Mouse (Mus musculus): Measurements from ENCODE around the gene Cct5. TPM values are rescaled to one million over a fixed set of nuclear protein-coding genes. Genes with fewer than 3 reads are reported as not detected.
A peak's percentile ranks its signal among the peaks of the same experiment; 100 is the strongest.

The Cct5 gene
- polyA plus RNA-seq, 1 experiment from 2014 or later: 600 TPM

GRCm38 (mm10) chr15:31632478-31632877 is 30.9 kb upstream of the Cct5 start:
- no peaks in the 10 kb centered on the region; the same call in 1 of the 2 replicates for H3K4me1 ChIP-seq (ENCODE audit: insufficient read depth)
- TF ChIP-seq CTCF (IDR thresholded peaks at IDR 0.05; ENCODE audit: low read depth): no peak
- H3K36me3 ChIP-seq (ENCODE audit: insufficient read depth): no peaks in the 10 kb centered on the region
- ATAC-seq (ENCODE audit: insufficient read depth) (no peak), DNase-seq (no peak)
- H3K27ac ChIP-seq (ENCODE audit: low read depth): no peak overlapping the region
- H3K9ac ChIP-seq: no peak overlapping the region
- H3K4me3 ChIP-seq (ENCODE audit: low read depth, low read length): no peak overlapping the region
- no peaks in the 10 kb centered on the region for H3K27me3 ChIP-seq (ENCODE audit: insufficient read depth, low read length)
- WGBS: 71% methylated on average over 4 of the region's 4 CpGs
- no peak overlapping the region for H3K4me2 ChIP-seq
- H3K9me3 ChIP-seq (ENCODE audit: low read depth, low read length): no peaks in the 10 kb centered on the region

GRCm38 (mm10) chr15:31631396-31631858 is 29.8 kb upstream of the Cct5 start:
- no peak overlapping the region for H3K4me2 ChIP-seq
- 83% methylated on average over 12 of the region's 12 CpGs for WGBS
- no peak for TF ChIP-seq CTCF (IDR thresholded peaks at IDR 0.05; ENCODE audit: low read depth)

GRCm38 (mm10) chr15:31629556-31629955 is 28.0 kb upstream of the Cct5 start:
- 89% methylated on average over 3 of the region's 3 CpGs for WGBS
- Histone ChIP-seq H3K9me3 (ENCODE audit: low read depth, low read length) (no peaks in the 10 kb centered on the region), H3K36me3 (ENCODE audit: insufficient read depth) (no peaks in the 10 kb centered on the region), H3K4me2 (no peak overlapping the region), H3K9ac (no peak overlapping the region), H3K27me3 (ENCODE audit: insufficient read depth, low read length) (no peaks in the 10 kb centered on the region), H3K4me1 (ENCODE audit: insufficient read depth) (no peaks in the 10 kb centered on the region; the same call in 1 of the 2 replicates), H3K27ac (ENCODE audit: low read depth) (no peak overlapping the region), H3K4me3 (ENCODE audit: low read depth, low read length) (no peak overlapping the region)
- no peak for TF ChIP-seq CTCF (IDR thresholded peaks at IDR 0.05; ENCODE audit: low read depth)
- DNase-seq: no peak
- ATAC-seq (ENCODE audit: insufficient read depth): no peak

More at GRCm38 (mm10) chr15:31631396-31631858, 29.8 kb upstream of the Cct5 start:
- Histone ChIP-seq H3K9me3 (ENCODE audit: low read depth, low read length) (no peaks in the 10 kb centered on the region), H3K36me3 (ENCODE audit: insufficient read depth) (no peaks in the 10 kb centered on the region), H3K27ac (ENCODE audit: low read depth) (no peak overlapping the region), H3K4me1 (ENCODE audit: insufficient read depth) (no peaks in the 10 kb centered on the region; the same call in 1 of the 2 replicates), H3K9ac (no peak overlapping the region), H3K4me3 (ENCODE audit: low read depth, low read length) (no peak overlapping the region), H3K27me3 (ENCODE audit: insufficient read depth, low read length) (no peaks in the 10 kb centered on the region)
- ATAC-seq (ENCODE audit: insufficient read depth) (no peak), DNase-seq (no peak)

DNA sequence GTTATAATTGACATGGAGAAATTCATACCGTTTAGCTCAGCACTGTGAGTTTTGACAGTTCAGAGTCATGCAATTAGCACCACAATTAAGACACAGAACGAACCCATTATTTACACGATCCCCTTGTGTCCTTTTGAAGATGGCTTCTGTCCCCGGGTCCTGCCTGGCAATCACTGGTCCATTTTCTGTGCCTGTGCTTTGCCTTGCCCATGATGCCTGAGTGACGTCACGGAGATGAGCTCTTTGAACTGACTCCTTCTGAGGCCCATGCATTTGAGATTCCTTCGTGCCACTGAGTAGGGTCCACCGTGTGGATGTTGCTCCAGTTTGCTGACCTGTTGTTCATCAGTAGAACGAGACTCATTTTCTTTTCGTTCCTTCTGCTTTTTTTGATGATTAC is 26.6 kb upstream of the Cct5 start:
- Histone ChIP-seq H3K4me2 (no peak overlapping the region), H3K9ac (no peak overlapping the region), H3K27ac (ENCODE audit: low read depth) (0 out of 2 replicates have a peak overlapping the region, but pooled peaks have one; percentile 78), H3K36me3 (ENCODE audit: insufficient read depth) (no peaks in the 10 kb centered on the region), H3K4me1 (ENCODE audit: insufficient read depth) (no peaks in the 10 kb centered on the region; the same call in 1 of the 2 replicates), H3K9me3 (ENCODE audit: low read depth, low read length) (no peaks in the 10 kb centered on the region), H3K27me3 (ENCODE audit: insufficient read depth, low read length) (no peaks in the 10 kb centered on the region), H3K4me3 (ENCODE audit: low read depth, low read length) (no peak overlapping the region)
- DNase-seq: no peak
- ATAC-seq (ENCODE audit: insufficient read depth): no peak
- 64% methylated on average over 10 of the region's 10 CpGs for WGBS
- no peak for TF ChIP-seq CTCF (IDR thresholded peaks at IDR 0.05; ENCODE audit: low read depth)

- Histone ChIP-seq H3K27me3 (ENCODE audit: insufficient read depth, low read length) (no peaks in the 10 kb centered on the region), H3K9ac (no peak overlapping the region), H3K4me1 (ENCODE audit: insufficient read depth) (no peaks in the 10 kb centered on the region; the same call in 1 of the 2 replicates), H3K27ac (ENCODE audit: low read depth) (peak overlapping the region; percentile 78), H3K36me3 (ENCODE audit: insufficient read depth) (no peaks in the 10 kb centered on the region), H3K4me3 (ENCODE audit: low read depth, low read length) (no peak overlapping the region), H3K4me2 (0 out of 2 replicates have a peak overlapping the region, but pooled peaks have one; percentile 0), H3K9me3 (ENCODE audit: low read depth, low read length) (no peaks in the 10 kb centered on the region)
- ATAC-seq (ENCODE audit: insufficient read depth): peak; percentile 84
- WGBS: 22% methylated on average over 12 of the region's 12 CpGs
- TF ChIP-seq CTCF (IDR thresholded peaks at IDR 0.05; ENCODE audit: low read depth): no peak
- peak; percentile 78 for DNase-seq
Measured at GRCm38 (mm10) chr15:31627277-31628154, 25.9 kb upstream of the Cct5 start.

DNA sequence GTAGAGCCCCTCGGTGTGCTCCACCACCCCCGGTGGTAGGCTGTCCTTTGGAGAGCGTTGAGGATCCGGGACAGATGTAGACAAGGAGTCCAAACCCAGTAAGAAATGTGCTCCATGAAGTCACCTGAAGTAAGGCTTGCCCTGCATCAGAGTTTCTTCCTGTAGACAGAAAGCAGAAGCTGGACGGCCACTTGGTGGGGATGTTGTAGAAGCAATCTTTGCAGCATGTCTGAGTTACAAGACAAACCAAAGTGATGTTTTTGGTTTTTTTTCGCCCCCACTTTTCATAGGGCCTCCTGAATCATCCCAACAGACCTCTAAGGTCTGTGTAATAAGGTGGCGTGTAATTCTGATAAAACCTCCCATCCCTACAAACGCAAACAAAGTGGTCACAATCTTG is 17.9 kb upstream of the Cct5 start:
- DNase-seq: peak; percentile 45

DNA sequence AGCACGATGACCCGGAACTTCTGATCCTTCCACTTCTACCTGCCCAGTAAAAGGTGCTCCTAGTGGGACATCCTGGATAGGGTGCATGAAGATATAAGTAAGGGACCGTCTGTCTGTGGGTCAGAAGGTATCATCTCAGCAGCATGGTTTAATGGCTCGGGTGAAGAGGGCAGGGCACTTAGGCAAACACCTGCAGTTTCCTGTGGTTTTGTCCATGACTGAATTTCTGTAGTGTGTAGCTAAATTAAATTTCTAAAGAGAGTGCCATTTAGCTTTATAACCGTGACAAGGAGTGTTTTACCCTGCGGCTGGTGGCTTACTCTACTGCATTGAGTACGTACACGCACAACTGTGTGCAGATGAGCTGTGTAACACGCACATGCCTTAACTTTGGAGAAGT is 15.7 kb upstream of the Cct5 start:
- no peak for TF ChIP-seq CTCF (IDR thresholded peaks at IDR 0.05; ENCODE audit: low read depth)
- Histone ChIP-seq H3K36me3 (ENCODE audit: insufficient read depth) (peaks cover 36% of the 10 kb centered on the region), H3K4me1 (ENCODE audit: insufficient read depth) (no peaks in the 10 kb centered on the region), H3K4me3 (ENCODE audit: low read depth, low read length) (no peak overlapping the region), H3K9ac (no peak overlapping the region), H3K27me3 (ENCODE audit: insufficient read depth, low read length) (no peaks in the 10 kb centered on the region), H3K27ac (ENCODE audit: low read depth) (no peak overlapping the region), H3K4me2 (no peak overlapping the region), H3K9me3 (ENCODE audit: low read depth, low read length) (no peaks in the 10 kb centered on the region)
- ATAC-seq (ENCODE audit: insufficient read depth) (no peak), DNase-seq (no peak)
- 90% methylated on average over 9 of the region's 9 CpGs for WGBS

More for the DNA sequence above, 17.9 kb upstream of the Cct5 start:
- Histone ChIP-seq H3K4me3 (ENCODE audit: low read depth, low read length) (no peak overlapping the region), H3K9ac (no peak overlapping the region), H3K4me2 (no peak overlapping the region), H3K9me3 (ENCODE audit: low read depth, low read length) (no peaks in the 10 kb centered on the region), H3K27ac (ENCODE audit: low read depth) (no peak overlapping the region), H3K27me3 (ENCODE audit: insufficient read depth, low read length) (no peaks in the 10 kb centered on the region), H3K4me1 (ENCODE audit: insufficient read depth) (no peaks in the 10 kb centered on the region), H3K36me3 (ENCODE audit: insufficient read depth) (peaks cover 36% of the 10 kb centered on the region)
- 86% methylated on average over 8 of the region's 8 CpGs for WGBS
- 0 out of 2 replicates have a peak, but pooled peaks have one; percentile 36 for TF ChIP-seq CTCF (IDR thresholded peaks at IDR 0.05; ENCODE audit: low read depth)
- no peak for ATAC-seq (ENCODE audit: insufficient read depth)

Data from lung, embryonic 14.5 days (tissue).